Mouse (Mus musculus) regulatory T cell (primary cell): ENCODE data around the gene Prr36.

Source experiments
- in situ Hi-C: fragments of 300-600 bp; cut with MboI, MseI; formaldehyde crosslinking; loops from one replicate; pipeline ENCODE4 v1.15.1; 2025; ENCODE audit warnings: high pct_unique_total_duplicates

Gene Prr36

DNA sequence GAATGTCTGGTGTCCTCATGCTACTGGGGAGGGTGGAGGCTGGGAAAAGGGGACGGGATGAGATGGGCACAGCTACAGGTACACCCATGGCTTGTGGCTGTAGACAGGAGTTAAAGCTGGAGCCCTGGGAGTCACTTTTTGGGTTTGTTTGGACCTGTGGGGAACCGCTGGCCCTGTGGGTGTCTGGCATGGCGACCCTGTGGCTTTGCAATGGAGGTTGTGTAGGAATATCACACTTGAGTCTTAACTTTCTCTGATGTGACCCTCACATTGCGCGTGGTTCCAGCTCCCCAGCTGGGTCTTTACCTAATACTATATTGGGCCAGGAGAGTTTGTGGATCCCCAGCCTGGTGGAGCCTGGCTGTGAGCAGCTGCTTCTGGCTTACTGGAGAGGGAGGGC lies 27.8 kb upstream of the Prr36 start:
- in situ Hi-C loops, result no loop called here

DNA sequence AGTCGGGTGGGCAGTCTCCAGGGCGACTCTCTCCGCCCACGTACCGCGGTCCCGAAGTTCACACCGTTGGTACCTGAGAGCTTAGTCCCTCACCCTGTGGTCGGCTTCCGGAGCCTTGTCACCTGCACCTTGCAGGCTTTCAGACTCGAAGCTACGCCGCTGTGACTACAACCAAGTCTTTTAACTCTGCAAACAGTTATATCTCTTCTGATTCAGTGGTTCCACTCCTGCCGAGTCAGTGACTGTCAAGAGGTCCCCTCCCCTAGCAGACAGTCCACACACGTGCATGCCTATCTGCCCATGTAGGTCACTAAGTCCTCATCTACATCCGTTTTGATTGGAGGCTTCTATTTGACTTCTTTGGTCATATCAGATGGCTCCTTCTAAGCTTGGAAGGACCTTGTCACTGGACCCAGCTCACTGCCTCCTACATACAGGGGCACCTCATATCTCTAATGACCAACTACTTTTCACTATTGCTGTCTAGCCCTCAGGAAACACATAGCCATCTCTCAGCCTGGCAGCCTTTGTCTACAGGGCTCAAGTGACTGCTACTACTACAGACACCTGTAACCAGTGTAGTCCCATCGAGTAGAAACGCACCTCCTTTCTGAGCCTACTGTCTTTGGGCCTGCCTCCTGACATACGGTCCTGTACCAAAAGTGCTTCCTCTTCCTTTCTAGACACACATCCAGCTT lies 22.1 kb upstream of the Prr36 start:
- in situ Hi-C loops, result no loop called here

DNA sequence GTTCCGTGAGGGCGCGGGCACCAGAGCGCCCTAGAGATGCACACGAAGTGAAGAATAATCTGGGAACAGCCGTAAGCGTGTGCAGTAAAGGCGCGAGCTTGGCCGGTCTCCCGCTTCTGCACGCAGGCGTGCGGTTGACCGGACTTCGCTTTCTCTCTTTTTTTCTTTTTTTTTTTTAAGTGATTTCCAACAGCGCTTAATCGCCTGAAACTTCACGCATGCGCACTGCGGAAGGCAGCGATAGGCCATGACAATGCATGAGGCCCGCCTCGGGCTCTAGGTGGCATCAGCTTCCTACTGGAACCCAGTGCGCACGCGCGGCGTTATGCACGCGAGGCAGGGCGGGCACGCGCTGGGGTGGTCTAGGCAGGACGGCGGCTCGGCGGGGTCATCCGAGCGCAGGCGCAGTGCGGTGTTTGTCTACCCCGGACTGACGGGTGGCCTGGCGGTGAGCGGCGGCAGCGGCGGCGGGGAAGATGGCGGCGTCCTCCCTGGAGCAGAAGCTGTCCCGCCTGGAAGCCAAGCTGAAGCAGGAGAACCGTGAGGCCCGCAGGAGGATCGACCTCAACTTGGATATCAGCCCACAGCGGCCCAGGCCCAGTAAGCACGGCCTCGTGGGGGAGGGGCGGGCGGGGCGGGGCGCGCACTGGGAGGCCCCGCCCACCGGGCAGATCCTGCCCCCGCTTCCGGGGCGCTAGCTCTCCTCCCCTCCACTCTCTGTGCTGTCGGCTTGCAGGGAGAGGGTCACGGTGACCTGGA lies 21.4 kb upstream of the Prr36 start, which contains the start of the genes Map2k7 and Gm49320:
Map2k7 (plus strand) TSS at position 307 of the 759 bp plus-strand sequence.
Gm49320 (plus strand) TSS at position 432 of the 759 bp plus-strand sequence.
- in situ Hi-C loops, result no loop called here

DNA sequence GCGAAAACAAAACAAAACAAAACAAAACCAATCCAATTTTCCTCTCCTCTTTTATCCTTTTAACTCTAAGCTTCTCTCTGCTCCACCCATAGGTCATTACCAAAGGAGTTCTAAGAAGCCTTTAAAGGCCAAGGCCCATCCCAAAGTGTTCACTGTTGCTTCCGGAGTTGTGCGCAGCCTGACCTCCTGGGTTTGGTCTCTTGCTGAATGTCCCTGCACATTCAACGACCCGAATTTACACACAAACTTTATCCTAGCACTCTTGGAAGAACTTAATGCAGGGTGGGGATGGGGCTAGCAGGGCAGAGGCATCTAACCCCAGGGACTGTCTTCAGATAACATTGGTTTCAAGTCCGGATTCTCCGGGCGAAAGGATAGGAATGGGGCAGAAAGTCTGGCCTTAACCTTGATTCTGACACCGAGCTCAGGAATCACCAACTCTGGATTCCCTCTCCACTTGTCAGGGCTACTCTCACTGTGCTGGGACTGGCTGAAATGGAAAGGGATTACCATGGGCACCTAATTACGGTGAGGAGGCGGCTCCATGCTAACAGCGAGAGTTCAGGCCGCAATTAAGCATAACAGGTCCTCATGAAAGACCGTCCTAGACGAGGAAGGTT lies 20.7 kb upstream of the Prr36 start:
- in situ Hi-C loops, result no loop called here

DNA sequence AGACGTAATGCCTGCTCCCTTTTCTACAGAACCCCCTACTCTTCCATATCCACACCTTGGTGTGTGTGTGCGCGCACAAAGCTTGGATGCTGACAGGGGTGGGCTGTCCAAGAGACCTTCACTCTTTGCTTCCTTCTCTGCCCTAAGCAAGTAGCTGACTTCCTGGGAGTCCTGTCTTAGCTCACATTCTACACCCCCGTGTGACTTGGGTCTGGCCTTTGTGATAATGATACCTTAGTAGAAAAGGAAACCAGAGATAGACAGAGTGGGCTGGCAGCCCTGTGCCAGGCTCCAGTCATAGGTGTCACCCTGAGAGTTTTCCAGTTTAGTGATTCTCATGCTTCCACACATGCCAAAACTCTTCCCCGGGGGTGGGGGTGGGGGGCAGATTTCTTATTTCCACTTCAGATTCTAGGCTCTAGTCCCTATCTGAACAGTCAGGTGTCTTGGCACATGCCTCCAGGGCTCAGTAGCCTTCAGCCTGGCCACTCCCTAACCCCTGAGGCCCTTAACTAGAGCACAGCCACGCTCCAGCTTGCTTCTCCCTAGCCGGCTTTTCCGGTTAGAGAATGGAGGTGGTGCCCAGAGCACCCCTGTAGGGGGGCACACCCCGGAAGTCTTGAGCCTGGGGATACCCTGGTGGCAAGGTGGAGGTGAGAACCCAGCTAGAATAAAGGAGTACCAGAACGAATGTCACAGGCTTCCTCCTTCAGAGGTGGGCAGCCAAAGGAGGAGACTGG lies 13.5 kb upstream of the Prr36 start:
- in situ Hi-C loops, result no loop called here

DNA sequence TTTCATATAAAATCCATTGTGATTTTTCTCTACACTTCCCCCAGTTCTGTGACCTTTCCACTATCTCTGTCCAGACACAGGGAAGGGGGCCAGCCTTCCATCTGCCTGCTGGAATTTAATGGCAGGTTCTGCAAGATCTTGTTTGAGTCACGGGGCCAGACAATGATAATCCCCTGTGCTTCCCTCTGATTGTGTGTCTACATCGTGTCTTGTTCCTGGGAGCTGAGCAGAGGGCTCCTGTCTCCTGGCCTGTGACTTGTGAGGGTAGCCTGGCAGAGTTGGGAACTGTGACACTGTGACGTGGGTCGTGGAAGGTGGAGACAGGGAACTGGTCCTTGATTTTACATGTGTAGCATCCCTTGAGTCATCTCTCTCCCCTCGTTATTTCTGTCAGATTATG lies 12.5 kb upstream of the Prr36 start:
- in situ Hi-C loops, result no loop called here

DNA sequence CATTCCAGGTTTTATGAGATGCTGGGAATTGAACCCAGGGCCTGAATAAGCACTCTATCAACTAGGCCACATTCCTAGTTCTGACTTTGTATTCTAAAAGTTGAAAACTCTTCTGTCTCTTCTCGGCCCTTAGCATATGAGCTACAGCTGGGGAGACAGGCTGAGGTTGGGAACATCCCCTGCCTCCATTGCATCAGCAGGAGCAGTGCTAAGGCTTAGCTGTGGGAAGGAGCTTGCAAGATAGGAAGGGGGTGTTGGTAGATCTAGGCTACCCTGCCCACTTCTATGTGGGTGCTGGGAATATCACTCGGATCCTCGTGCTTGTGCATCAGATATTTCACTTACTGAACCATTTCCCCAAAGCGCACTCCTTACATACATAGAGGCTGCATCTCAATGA lies 10.7 kb upstream of the Prr36 start:
- in situ Hi-C loops, result no loop called here

DNA sequence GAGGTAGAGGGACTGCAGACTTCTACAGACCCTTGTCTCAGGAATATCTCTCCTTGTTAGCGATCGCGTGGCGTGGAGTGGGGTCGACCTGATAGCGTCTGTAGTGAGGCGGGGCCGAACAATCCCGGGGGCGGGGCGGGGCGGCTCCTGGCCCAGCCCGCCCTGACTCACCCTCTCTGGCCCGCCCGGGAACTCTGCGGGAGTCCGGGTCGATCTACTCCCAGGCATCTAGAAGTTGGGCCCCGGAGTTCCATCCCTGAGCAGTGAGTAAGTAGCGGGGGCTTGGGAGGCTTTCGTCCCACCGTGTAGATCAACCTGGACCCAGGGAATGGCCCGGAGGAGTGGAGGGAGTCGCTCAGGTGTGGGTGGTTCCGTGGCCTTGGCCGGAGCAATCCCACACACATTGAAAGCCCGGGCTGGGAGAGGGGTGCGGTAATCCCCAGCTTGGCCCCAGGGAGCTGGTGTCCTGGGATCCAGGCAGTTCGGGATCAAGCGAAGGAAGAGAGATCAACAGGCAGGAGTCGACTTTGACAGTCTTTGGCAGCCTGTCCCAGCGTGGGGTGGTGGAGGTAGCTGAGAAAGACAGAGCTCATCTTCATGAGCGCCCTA lies 9.6 kb upstream of the Prr36 start, which contains the start of gene Lrrc8e:
Lrrc8e (plus strand) TSS at position 89 of the 609 bp plus-strand sequence.
- in situ Hi-C loops, result no loop called here

DNA sequence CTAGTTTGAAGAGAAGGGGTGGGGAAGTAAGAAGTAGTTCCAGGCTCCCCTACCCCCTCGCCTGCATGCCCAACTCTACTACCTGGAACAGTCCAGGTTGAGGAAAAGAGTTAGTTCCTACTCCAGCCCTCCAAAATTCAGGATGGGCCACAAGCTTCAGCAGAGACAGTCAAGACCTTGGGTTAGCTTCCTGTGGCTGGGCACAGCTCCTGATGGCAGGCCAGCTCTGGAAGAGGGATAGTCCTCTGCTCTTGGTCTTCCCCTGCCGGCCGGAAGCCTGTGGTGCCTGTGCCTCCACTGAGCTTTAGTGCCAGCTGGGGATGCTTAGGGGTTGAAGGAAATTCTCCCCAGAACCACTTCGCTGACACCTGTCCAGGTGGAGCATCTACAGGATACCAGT lies 9.1 kb upstream of the Prr36 start:
- in situ Hi-C loops, result no loop called here

DNA sequence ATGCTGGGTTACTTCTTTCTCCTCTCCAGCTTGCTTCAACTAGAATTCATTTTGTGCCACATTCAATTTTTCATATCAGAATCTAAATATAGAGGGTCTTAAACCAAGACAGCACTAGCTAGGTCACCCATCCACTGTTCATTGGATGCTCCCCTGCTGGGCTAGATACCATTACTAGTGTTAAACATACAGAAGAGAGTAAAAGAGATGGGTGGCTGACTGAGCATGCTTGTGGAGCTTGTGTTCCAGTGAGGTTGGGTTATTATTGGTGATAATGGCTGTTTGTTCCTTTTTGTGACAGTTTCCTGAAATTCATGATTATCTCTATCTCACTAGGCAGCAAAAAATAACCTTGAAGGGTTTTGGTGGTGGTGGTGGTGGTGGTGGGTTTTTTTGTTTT lies 4.8 kb upstream of the Prr36 start:
- in situ Hi-C loops, result no loop called here

DNA sequence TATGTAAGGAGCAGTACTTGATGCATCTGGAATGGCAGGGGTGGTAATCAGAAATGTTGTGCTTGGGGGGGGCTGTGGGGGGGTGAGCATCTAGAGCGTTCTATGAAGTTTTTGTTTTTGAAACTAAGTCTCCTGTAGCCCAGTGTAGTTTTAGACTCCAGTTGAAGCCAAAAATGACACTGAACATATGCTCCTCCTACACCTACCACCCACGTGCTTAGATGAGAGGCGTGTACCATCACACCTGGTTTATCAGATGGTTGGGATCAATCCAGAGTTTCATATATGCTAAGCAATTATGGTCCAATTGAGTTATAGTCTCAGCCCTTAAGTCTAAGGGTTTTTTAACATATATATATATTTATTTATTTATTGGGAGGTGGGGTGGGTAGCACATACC lies 2.4 kb upstream of the Prr36 start:
- in situ Hi-C loops, result no loop called here

DNA sequence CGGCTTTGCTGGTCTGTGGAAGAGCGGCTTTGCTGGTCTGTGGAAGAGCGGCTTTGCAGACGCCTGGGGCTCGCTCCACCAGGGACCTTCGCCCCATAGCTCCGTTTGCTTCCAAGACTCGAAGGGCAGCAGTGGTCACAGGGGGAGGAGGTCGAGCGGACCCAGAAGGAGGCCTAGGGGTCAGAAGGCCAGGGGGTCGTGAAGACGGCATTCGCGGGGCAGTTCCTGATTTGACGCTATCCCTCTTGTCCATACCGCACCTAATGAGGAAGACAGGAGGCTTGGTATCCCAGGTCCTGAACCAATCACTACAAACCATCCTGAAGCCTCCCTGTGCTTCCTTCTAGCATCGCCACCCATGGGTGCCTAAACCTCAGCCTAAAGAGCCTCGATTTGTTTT lies 963 bp downstream of the Prr36 start:
- in situ Hi-C loops, result no loop called here

DNA sequence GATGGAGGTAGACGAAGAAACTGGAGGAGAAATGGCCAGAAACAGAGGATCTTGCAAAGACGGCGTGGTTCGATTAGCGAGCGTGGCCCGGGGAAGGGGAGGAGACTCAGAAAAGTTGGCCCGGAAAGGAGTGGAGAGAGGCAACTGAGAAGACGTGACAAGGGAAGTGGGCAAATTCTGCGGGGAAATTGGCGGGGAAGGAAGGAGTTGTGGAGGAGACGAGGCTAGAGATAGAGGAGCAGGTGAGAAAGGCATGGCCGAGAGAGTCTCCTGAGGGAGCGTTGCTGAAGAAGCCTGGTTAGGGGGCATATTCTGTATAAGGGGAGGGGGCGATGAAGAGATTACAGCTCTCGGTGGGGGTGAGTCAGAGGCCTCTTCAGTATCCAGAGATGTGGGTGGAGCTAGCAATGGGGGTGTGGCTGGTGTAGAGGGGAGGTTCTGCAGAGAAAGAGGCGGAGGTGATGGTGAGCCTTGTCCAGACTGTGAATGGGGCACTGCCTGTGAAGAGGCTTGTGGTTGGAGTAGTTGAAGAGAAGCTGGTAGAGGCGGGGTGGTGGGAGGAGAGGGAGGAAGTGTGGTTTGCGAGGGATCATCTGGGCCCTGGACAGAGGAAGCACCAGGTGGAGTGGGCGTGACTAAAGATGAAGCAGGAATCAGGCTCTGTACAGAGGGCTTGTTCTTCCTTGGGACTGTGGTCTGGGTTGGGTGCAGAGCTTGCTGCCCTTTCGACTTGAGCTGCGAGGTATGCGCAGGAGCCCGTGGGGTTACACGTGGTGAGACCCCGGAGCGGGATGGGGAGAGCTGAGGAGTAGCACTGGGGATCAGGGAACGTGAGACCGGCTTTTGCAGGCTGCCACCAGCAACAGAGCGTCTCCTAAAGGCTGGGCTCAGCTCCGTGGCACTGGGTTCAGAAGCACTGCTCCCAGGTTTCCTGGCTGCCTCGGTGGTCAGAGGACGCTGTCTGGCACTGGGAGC lies 3.0 kb downstream of the Prr36 start:
- in situ Hi-C loops, result no loop called here

DNA sequence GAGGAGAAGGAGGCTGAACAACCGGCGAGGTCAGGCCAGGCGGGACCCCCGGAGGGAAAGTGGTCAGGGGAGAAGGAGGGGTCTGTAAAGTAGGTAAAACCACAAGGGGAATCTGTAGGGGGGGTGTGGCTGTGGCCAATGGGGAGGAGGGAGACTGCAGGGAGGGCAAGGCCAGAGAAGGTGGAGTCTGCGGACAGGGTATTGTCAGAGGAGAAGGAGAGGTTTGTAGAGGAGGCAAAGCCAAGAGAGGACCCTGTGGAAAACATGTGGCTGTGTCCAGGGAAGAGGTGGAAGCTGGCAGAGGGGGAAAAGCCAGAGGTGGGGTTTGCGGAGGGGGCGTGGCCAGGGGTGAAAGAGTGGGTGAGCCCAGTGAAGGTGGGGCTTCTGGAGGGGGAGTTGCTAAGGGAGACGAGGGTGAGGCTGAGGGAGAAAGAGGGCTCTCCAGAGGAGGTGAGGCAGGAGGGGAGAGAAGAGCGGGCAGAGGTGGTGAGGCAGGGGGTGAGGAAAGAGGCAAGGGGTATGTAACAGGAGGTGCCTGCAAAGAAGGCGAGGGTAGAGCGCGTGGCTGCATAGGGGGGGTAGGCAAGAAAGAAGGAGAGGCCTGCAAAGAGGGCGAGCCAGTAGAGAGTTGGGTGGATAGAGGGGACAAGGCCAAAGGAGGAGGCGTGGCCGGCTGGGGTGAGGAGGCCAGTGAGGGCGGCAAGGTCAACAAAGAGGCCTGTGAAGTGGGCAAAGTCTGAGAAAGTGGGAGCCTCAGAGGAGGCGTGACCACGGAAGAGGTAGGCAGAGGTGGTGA lies 3.9 kb downstream of the Prr36 start:
- in situ Hi-C loops, result no loop called here

DNA sequence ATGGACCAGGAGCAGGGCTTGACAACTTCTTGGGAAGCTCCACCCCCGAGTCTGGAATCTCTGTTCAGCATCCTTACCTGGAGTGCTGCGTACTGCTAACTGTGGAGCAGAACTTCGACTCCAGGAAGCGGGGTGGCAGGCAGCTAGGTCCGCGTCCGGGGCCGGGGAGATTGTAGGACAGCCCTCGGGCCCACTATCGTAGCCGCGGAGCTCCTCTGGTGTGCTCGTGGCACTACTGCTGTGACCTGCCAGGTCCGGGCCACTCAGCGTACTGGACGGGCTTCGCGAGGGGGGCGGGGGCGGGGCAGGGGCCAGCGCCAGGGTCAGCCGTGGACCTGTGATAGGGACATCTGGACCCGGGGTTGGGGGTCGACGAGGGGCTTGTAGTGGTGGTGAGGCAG lies 4.5 kb downstream of the Prr36 start:
- in situ Hi-C loops, result no loop called here

DNA sequence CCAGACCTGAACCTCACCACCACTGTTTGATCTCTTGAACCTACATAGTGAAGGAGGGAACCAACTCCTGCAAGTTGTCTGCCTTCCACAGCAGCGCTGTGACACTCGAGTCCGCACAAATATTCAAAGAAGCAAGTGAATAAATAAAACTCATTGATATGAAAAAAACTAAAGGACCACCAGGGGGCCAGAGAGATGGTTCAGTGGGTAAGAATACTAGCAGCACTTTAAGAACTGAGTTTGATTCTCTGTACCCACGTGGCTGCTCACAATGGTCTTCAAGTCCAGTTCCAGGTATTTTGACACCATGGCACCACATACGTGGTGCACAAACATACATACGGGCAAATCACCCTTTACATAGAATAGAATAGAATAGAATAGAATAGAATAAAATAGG lies 6.2 kb downstream of the Prr36 start:
- in situ Hi-C loops, result no loop called here

DNA sequence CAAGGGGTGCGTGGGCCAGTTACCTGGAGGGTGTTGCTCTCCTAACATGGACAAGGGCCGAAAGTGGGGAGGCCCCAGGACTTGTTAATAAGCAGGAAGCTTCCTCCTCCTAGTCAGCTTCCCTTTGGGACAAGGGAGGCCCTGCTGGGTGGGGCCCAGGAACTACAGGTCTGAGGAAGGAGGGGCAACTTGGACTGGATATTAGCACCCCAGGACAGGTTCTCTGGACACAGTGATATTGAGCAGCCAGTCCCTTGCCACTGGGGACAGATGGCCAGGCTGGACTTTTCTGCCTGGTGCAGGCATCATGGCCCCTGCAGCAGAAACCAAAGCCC lies 10.3 kb downstream of the Prr36 start:
- in situ Hi-C loops, result no loop called here

DNA sequence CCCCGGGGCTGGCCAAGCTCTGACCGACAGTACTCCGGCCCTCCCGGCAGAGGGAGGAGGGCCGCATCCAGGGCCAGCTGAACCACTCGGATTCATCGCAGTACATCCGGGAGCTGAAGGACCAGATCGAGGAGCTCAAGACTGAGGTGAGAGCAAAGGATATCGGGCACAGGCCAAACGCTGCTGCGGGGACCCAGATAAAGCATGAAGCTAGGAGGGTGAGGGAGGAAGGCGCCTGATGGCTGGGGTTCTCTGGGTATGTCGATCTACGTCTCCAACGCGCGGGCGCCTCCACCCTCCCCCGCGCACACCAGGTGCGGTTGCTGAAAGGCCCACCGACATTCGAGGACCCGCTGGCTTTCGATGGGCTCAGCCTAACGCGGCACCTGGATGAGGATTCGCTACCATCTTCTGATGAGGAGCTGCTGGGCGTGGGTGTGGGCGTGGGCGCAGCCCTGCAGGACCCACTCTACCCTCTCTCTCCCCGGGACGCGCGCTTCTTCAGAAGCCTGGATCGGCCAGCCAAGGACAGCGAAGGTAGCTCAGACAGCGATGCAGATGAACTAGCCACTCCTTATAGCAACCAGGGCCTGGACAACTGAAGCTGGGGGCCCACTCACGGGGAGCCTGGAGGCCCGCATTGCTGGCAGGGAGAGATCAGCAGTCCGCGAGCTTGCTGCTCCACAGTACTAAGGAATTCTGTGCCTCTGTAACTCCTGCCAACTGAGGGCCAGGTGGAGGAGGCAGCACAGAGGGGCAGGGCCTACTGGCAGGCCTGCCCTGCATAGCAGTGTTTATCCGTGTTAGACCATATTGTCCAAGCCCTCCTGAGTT lies 10.9 kb downstream of the Prr36 start:
- in situ Hi-C loops, result no loop called here
